8 mouse cellular contexts compared by ENCODE assay signal in the genomic region with DNA sequence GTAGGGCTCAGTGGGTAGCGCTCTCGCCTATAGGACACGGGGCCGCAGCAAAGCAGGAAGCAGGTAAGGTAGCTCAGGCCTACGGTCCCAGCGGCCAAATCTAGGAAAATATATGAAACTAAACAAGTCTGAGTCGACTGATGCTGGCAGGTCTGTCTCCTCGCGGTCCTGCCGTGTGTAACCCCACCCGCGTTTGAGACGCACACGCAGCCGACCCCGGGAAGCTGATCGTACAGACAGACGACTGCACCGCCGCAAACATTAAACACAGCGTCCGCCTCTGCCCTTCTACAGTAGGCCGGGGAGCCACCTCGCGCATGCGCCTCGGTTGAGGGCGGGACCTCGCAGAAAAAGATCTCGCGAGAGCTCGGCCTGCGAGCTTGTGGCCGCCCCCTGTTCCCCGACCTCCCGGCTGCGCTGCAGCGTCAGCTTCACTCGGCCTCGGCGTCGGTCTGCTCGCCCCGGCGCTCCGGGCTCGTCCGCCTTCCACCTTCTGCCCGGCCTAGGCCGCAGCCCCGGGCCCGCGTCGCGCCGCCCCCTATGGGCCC. TPM values are rescaled to one million over a fixed set of nuclear protein-coding genes. Genes with fewer than 3 reads are reported as not detected.
DNase-seq lines count a peak whose midpoint lies in the region; ATAC-seq and TF ChIP-seq lines count a peak whose summit lies in the region.

A gene (plus strand): TSS at position 351 of the 548 bp plus-strand sequence.

- WGBS in heart, embryonic 11.5 days (ENCODE audit: insufficient replicate concordance) = under 1% methylated on average over 56 of the region's 56 CpGs
- under 1% methylated on average over 56 of the region's 56 CpGs for WGBS in kidney, embryonic 16.5 days
- under 1% methylated on average over 56 of the region's 56 CpGs for WGBS in liver, adult 2 months
- under 1% methylated on average over 56 of the region's 56 CpGs for WGBS in stomach, embryonic 15.5 days

- peak; percentile 99 for TF ChIP-seq POLR2A in brain, embryonic 14.5 days (IDR thresholded peaks at IDR 0.05; ENCODE audit: borderline replicate concordance, extremely low read depth, insufficient read depth, insufficient read length, poor library complexity, severe bottlenecking)
- peak; percentile 95 for TF ChIP-seq POLR2A in liver, adult 2 months (IDR thresholded peaks at IDR 0.05; ENCODE audit: extremely low read depth, insufficient read depth, low read length)
- TF ChIP-seq POLR2A in myocyte (IDR thresholded peaks at IDR 0.05; ENCODE audit: insufficient read length, low read depth) = peak; percentile 98

- H3K36me3 ChIP-seq in erythroblast, embryonic 14.5 days (ENCODE audit: control insufficient read depth) = peaks cover 38% of the 10 kb centered on the region
- peaks cover 19% of the 10 kb centered on the region for H3K36me3 ChIP-seq in heart, embryonic 11.5 days (ENCODE audit: control insufficient read depth, insufficient read depth, low read length)
- H3K36me3 ChIP-seq in kidney, embryonic 16.5 days (ENCODE audit: insufficient read depth, low read length) = peaks cover 24% of the 10 kb centered on the region
- H3K36me3 ChIP-seq in liver, adult 2 months (ENCODE audit: control insufficient read depth, insufficient read depth, low read length) = peaks cover 7% of the 10 kb centered on the region
- H3K36me3 ChIP-seq in myocyte (ENCODE audit: control insufficient read depth, insufficient read depth) = peaks cover 10% of the 10 kb centered on the region
- peaks cover 23% of the 10 kb centered on the region for H3K36me3 ChIP-seq in stomach, embryonic 15.5 days

- DNase-seq in CD4-positive helper T cell, adult 2 months (ENCODE audit: low read depth, low spot score) = peak; percentile 99
- DNase-seq in brain, embryonic 14.5 days (ENCODE audit: low read depth) = peak; percentile 99
- DNase-seq in liver, adult 2 months (ENCODE audit: extremely low read depth, low read depth, low spot score) = peak; percentile 87

- no peaks in the 10 kb centered on the region for H3K9me3 ChIP-seq in erythroblast, embryonic 14.5 days (ENCODE audit: control insufficient read depth, low read length)
- no peaks in the 10 kb centered on the region for H3K9me3 ChIP-seq in heart, embryonic 11.5 days (replicated peaks; ENCODE audit: control insufficient read depth, low read length)
- no peaks in the 10 kb centered on the region for H3K9me3 ChIP-seq in kidney, embryonic 16.5 days (ENCODE audit: low read length)
- H3K9me3 ChIP-seq in stomach, embryonic 15.5 days = no peaks in the 10 kb centered on the region

- H3K79me2 ChIP-seq in liver, adult 2 months (ENCODE audit: control insufficient read depth, insufficient read depth, low read length) = peaks cover 34% of the 10 kb centered on the region; the same call in 1 of the 2 replicates
- peaks cover 45% of the 10 kb centered on the region for H3K79me2 ChIP-seq in myocyte (ENCODE audit: control insufficient read depth, insufficient read depth)

- no peaks in the 10 kb centered on the region for H3K27me3 ChIP-seq in erythroblast, embryonic 14.5 days (ENCODE audit: control insufficient read depth)
- no peaks in the 10 kb centered on the region for H3K27me3 ChIP-seq in heart, embryonic 11.5 days (ENCODE audit: control insufficient read depth, insufficient read depth, low read length)
- no peaks in the 10 kb centered on the region for H3K27me3 ChIP-seq in kidney, embryonic 16.5 days (ENCODE audit: insufficient read depth, low read length)
- H3K27me3 ChIP-seq in liver, adult 2 months (ENCODE audit: control insufficient read depth, insufficient read depth, low read length) = no peaks in the 10 kb centered on the region
- H3K27me3 ChIP-seq in myocyte (ENCODE audit: control insufficient read depth, insufficient read depth, insufficient read length) = no peaks in the 10 kb centered on the region
- H3K27me3 ChIP-seq in stomach, embryonic 15.5 days (replicated peaks) = no peaks in the 10 kb centered on the region

- H3K4me1 ChIP-seq in erythroblast, embryonic 14.5 days (ENCODE audit: control insufficient read depth) = peaks cover 91% of the 10 kb centered on the region
- peaks cover 14% of the 10 kb centered on the region for H3K4me1 ChIP-seq in heart, embryonic 11.5 days (ENCODE audit: control insufficient read depth, insufficient read depth, low read length)
- peaks cover 24% of the 10 kb centered on the region for H3K4me1 ChIP-seq in kidney, embryonic 16.5 days (ENCODE audit: insufficient read depth, low read length)
- H3K4me1 ChIP-seq in liver, adult 2 months (ENCODE audit: control insufficient read depth, insufficient read depth, low read length) = peaks cover 15% of the 10 kb centered on the region
- H3K4me1 ChIP-seq in stomach, embryonic 15.5 days = peaks cover 14% of the 10 kb centered on the region

- no peak for TF ChIP-seq CTCF in brain, embryonic 14.5 days (IDR thresholded peaks at IDR 0.05; ENCODE audit: borderline replicate concordance, extremely low read depth, insufficient read depth, insufficient read length)
- no peak for TF ChIP-seq CTCF in liver, adult 2 months (IDR thresholded peaks at IDR 0.05; ENCODE audit: low read depth, low read length)

- H3K27ac ChIP-seq in heart, embryonic 11.5 days (ENCODE audit: low read depth, low read length) = peak within 1 kb of the TSS; percentile 100
- H3K27ac ChIP-seq in kidney, embryonic 16.5 days (ENCODE audit: low read length) = peak within 1 kb of the TSS; percentile 99
- H3K27ac ChIP-seq in liver, adult 2 months (replicated peaks; ENCODE audit: insufficient read depth, low read depth, low read length) = peak within 1 kb of the TSS; percentile 90
- peak within 1 kb of the TSS; percentile 100 for H3K27ac ChIP-seq in stomach, embryonic 15.5 days

- H3K4me3 ChIP-seq in erythroblast, embryonic 14.5 days (replicated peaks) = peak within 1 kb of the TSS; percentile 82
- peak within 1 kb of the TSS; percentile 85 for H3K4me3 ChIP-seq in heart, embryonic 11.5 days (ENCODE audit: low read depth, low read length)
- peak within 1 kb of the TSS; percentile 85 for H3K4me3 ChIP-seq in kidney, embryonic 16.5 days (ENCODE audit: low read length)
- peak within 1 kb of the TSS; percentile 65 for H3K4me3 ChIP-seq in liver, adult 2 months (ENCODE audit: insufficient read depth, low read depth, low read length)
- H3K4me3 ChIP-seq in myocyte = peak within 1 kb of the TSS; percentile 77
- peak within 1 kb of the TSS; percentile 77 for H3K4me3 ChIP-seq in stomach, embryonic 15.5 days (replicated peaks)

- H3K9ac ChIP-seq in heart, embryonic 11.5 days (ENCODE audit: low read depth, low read length) = peak within 1 kb of the TSS; percentile 99
- peak within 1 kb of the TSS; percentile 96 for H3K9ac ChIP-seq in kidney, embryonic 16.5 days (replicated peaks; ENCODE audit: low read length)
- H3K9ac ChIP-seq in liver, adult 2 months (ENCODE audit: low read depth, low read length) = peak within 1 kb of the TSS; percentile 92
- peak within 1 kb of the TSS; percentile 99 for H3K9ac ChIP-seq in stomach, embryonic 15.5 days

- H3K4me2 ChIP-seq in heart, embryonic 11.5 days = peak within 1 kb of the TSS; percentile 64
- peak within 1 kb of the TSS; percentile 83 for H3K4me2 ChIP-seq in kidney, embryonic 16.5 days (replicated peaks; ENCODE audit: low read depth, low read length)
- peak within 1 kb of the TSS; percentile 97 for H3K4me2 ChIP-seq in myocyte (ENCODE audit: low read depth)
- H3K4me2 ChIP-seq in stomach, embryonic 15.5 days = peak within 1 kb of the TSS; percentile 87

- peak; percentile 87 for ATAC-seq in heart, embryonic 11.5 days (replicated peaks; ENCODE audit: insufficient number of reproducible peaks, low FRiP score, low TSS enrichment)
- ATAC-seq in kidney, embryonic 16.5 days (ENCODE audit: low FRiP score, low TSS enrichment) = peak; percentile 93
- ATAC-seq in stomach, embryonic 15.5 days (ENCODE audit: insufficient read depth, low FRiP score, low read depth) = peak; percentile 93

- H3ac ChIP-seq in myocyte (ENCODE audit: control insufficient read depth, insufficient read length) = peak within 1 kb of the TSS; percentile 50

TF ChIP-seq in myocyte, 11 proteins besides CTCF, POLR2A, EP300 and RAD21:
- TF ChIP-seq POLR2AphosphoS2 (IDR thresholded peaks at IDR 0.05; ENCODE audit: insufficient read length, low read depth) (peak; percentile 99), MYOD1 (IDR thresholded peaks at IDR 0.05; ENCODE audit: control insufficient read depth in 1 of 3, insufficient read length in 2 of 3, low read depth in 2 of 3) (peak in 1 of 3 experiments; percentile 18), MYOG (IDR thresholded peaks at IDR 0.05; ENCODE audit: control insufficient read depth in 1 of 3, insufficient read depth in 1 of 3, insufficient read length in 2 of 3, low read depth in 2 of 3) (peak in 1 of 3 experiments; percentile 17), SRF (IDR thresholded peaks at IDR 0.05; ENCODE audit: control insufficient read depth, insufficient read length, low read depth) (no peak), REST (IDR thresholded peaks at IDR 0.05; ENCODE audit: insufficient read depth, insufficient read length) (no peak)

RNA-seq across cellular contexts. Expression of the gene that starts here (rescaled TPM):
- 203 and 214 TPM in 2 replicates for polyA plus RNA-seq in brain, embryonic 14.5 days (2012; rRNA removed)
- polyA plus RNA-seq in erythroblast, embryonic 14.5 days (2012) = 89.1 and 93.4 TPM in 2 replicates
- polyA plus RNA-seq in heart, embryonic 11.5 days (2014; fragmentation: Nextera tagmentation; extraction: Ambion mirVana) = 153 and 154 TPM in 2 replicates
- 195 and 207 TPM in 2 replicates for polyA plus RNA-seq in kidney, embryonic 16.5 days (2015; fragmentation: Nextera tagmentation; extraction: Ambion mirVana)
- 46.6 and 61.1 TPM in 2 replicates for total RNA-seq in liver, adult 2 months (2014; rRNA removed)
- polyA plus RNA-seq in liver, adult 2 months (2012; rRNA removed) = 192 and 231 TPM in 2 replicates
- 126 TPM for polyA plus RNA-seq in myocyte (2012; fragmentation: generic; extraction: Trizol)
- polyA plus RNA-seq in stomach, embryonic 15.5 days (2015; fragmentation: Nextera tagmentation; extraction: Ambion mirVana) = 159 and 181 TPM in 2 replicates

Comparison
In these comparisons a context has a peak if more than half of its experiments do, and no peak if none do; other contexts are left out.
1. Peak in every context shown above with its lines: DNase-seq, ATAC-seq, H3K4me3 ChIP-seq and H3K27ac ChIP-seq.